Mouse (Mus musculus) heart, postnatal 0 days (tissue): Measurements from ENCODE around the gene Sox30. TPM values are rescaled to one million over a fixed set of nuclear protein-coding genes. Genes with fewer than 3 reads are reported as not detected.

Source experiments
- ATAC-seq: fragments of 200-750 bp; cut with Nextera tagmentation; 2 replicates; pipeline ENCODE4 v1.8.0; 2017; ENCODE audit warnings: low read depth, moderate number of reproducible peaks, moderate library complexity; ENCODE audit not compliant: insufficient read depth
- DNase-seq: peaks from one replicate; pipeline ENCODE4 v3.0.0-alpha.2; 2016; ENCODE audit warnings: low spot score
- H3K27ac ChIP-seq: fragments of 300-500 bp; sonication (generic); 2 replicates; pipeline ENCODE4 v1.5.1; 2014; ENCODE audit warnings: low read depth, mild to moderate bottlenecking
- H3K27me3 ChIP-seq: fragments of 300-500 bp; sonication (generic); 2 replicates; pipeline ENCODE4 v1.6.1; 2014; ENCODE audit warnings: low read length, mixed read lengths; ENCODE audit not compliant: control insufficient read depth, insufficient read depth
- H3K36me3 ChIP-seq: fragments of 300-500 bp; sonication (generic); replicated peaks from 2 replicates; pipeline ENCODE4 v1.6.1; 2014; ENCODE audit warnings: low read length, mixed read lengths; ENCODE audit not compliant: control insufficient read depth, insufficient read depth
- H3K4me1 ChIP-seq: fragments of 300-500 bp; sonication (generic); 2 replicates; pipeline ENCODE4 v1.6.1; 2014; ENCODE audit warnings: antibody characterized with exemption; ENCODE audit not compliant: control insufficient read depth, insufficient read depth
- H3K4me2 ChIP-seq: fragments of 300-500 bp; sonication (generic); 2 replicates; pipeline ENCODE4 v1.6.1; 2014; ENCODE audit warnings: low read depth, mild to moderate bottlenecking, low read length, moderate library complexity
- H3K4me3 ChIP-seq: fragments of 300-500 bp; sonication (generic); 2 replicates; pipeline ENCODE4 v1.5.1; 2014; ENCODE audit warnings: low read depth, low read length
- H3K9ac ChIP-seq: fragments of 300-500 bp; sonication (generic); replicated peaks from 2 replicates; pipeline ENCODE4 v1.6.1; 2014; ENCODE audit warnings: low read depth, low read length, mixed read lengths
- H3K9me3 ChIP-seq: fragments of 300-500 bp; sonication (generic); replicated peaks from 2 replicates; pipeline ENCODE4 v1.6.1; 2016; ENCODE audit warnings: low read length; ENCODE audit not compliant: control insufficient read depth
- CTCF ChIP-seq: IDR thresholded peaks from 2 replicates; pipeline ENCODE4 v1.5.1; 2016; ENCODE audit warnings: antibody characterized with exemption, control low read depth, low read depth
- EP300 ChIP-seq: IDR thresholded peaks from 2 replicates; pipeline ENCODE4 v1.6.1; 2016; ENCODE audit warnings: antibody characterized with exemption, low read depth
- WGBS: fragments of 180-500 bp; shearing (Covaris S2); extraction: QIAGEN DNeasy Blood & Tissue Kit; methylation state at CpG from one replicate; pipeline ENCODE4 v1.1.7; 2014; 5-methylcytosine and 5-hydroxymethylcytosine counted together
- polyA plus RNA-seq: library from polyadenylated mRNA; unstranded; fragments of >200 nt; fragmentation: Nextera tagmentation; extraction: Ambion mirVana; gene quantifications from 2 replicates; pipeline ENCODE4 v1.2.1, GENCODE M21; 2015
- total RNA-seq: library from RNA; depleted of rRNA; stranded (reverse); fragments of >200 nt; gene quantifications from 2 replicates; pipeline ENCODE4 v1.2.3, GENCODE M21; 2014; ENCODE audit warnings: low replicate concordance; rRNA removed

The Sox30 gene
- total RNA-seq (1.3 TPM in 1 of 2 replicates, not detected in the other), polyA plus RNA-seq (0.10 and 0.22 TPM in 2 replicates)

DNA sequence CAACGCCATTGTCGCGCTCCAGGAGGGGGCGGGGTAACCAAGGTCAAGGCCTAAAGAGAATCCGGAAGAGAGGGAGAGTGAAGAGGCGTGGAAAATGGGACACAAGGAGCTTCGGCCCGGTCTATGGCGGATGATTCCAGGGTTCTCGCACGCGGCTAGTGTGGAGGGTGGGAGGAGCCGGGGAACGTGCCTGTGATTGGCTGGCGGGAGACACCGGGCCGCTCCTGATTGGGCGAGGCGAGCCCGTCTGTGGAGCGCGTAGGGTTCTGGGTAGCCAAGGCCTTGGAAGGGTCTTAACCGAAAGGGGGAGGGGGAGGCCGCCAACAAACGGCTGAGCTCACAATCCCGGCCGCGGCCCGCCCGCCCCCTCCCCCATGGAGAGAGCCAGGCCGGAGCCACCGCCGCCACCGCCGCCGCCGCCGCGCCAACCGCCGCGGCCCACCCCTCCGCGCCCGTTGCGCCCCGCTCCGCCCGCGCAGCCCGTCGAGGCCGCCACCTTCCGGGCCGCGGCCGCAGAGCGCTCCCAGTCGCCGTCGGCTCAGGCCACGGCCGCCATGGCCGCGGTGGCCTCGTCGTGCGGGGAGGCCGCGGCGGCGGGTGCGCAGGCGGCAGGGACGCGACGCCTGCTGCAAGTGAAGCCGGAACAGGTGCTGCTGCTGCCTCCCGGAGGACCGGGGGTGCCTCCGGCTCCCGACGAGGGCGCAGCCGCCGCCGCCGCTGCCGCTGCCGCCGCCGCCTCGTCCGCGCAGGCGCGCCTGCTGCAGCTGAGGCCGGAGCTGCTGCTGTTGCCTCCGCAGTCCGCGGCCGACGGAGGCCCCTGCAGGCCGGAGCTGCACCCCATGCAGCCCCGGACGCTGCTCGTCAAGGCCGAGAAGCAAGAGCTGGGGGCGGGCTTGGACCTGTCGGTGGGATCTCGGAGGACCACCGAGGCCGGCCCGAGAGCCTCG lies at the start of gene Sox30:
Gene Sox30, plus strand, starts transcription at position 365 of the 947 bp plus-strand sequence.
- Histone ChIP-seq H3K4me2 (peak within 1 kb of the TSS; percentile 91), H3K27ac (peak within 1 kb of the TSS; percentile 70), H3K36me3 (no peaks in the 10 kb centered on the region), H3K9me3 (peaks cover 3% of the 10 kb centered on the region; the same call in 1 of the 2 replicates), H3K27me3 (no peaks in the 10 kb centered on the region), H3K4me3 (peak within 1 kb of the TSS; percentile 66), H3K9ac (peak within 1 kb of the TSS; percentile 93), H3K4me1 (no peaks in the 10 kb centered on the region)
- peak; percentile 51 for DNase-seq
- WGBS = 20% methylated on average over 48 of the region's 115 CpGs
- peak; percentile 92 for ATAC-seq
- no peak for TF ChIP-seq CTCF

DNA sequence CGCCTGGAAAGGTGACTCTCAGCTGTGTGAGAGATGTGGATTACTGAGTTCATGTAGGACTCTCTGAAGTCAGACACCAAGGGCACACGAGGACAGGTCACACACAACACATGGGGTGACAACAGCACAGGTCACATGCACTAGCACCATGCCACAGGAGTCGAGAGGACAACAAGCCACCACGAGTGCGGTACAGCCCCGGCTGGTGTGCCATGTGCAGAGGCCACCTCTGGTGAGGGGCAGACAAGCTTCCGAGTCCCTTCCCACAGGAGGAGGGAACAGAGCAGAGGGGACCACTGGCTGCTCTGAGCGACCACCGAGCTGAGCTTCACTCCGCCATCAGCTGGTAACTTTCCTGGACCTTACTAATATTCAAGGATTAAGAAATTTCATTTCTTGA lies 47.3 kb upstream of the Sox30 start:
- no peak overlapping the region for H3K4me2 ChIP-seq
- DNase-seq (no peak), ATAC-seq (peak; percentile 58)
- peaks cover 70% of the 10 kb centered on the region for H3K36me3 ChIP-seq
- H3K27ac ChIP-seq = no peak overlapping the region
- H3K27me3 ChIP-seq = no peaks in the 10 kb centered on the region
- no peaks in the 10 kb centered on the region for H3K9me3 ChIP-seq
- no peaks in the 10 kb centered on the region for H3K4me1 ChIP-seq
- no peak overlapping the region for H3K9ac ChIP-seq
- no peak for TF ChIP-seq CTCF
- H3K4me3 ChIP-seq = no peak overlapping the region
- 80% methylated on average over 10 of the region's 10 CpGs for WGBS

DNA sequence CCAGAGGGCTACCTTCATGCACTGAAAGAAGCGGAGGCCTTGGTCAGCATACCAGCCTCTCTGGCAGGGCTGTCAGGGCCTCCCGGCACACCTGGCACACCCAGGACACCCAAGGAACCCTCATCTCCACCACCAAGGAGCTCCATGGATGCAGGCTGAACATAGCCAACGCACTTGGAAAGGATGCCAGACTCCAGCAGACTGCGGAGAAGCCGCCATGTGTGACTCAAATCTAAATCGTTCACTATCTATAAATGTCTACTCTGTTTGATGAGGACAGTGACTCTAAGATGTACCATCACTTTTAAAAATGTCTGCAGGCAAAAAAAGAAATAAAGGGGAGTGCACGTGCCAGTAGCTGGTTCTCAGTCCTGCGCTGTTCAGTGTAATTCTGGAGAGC lies 42.6 kb upstream of the Sox30 start:
- WGBS = 91% methylated on average over 8 of the region's 8 CpGs
- H3K4me2 ChIP-seq = no peak overlapping the region
- H3K36me3 ChIP-seq = peaks cover 50% of the 10 kb centered on the region
- H3K9ac ChIP-seq = no peak overlapping the region
- H3K9me3 ChIP-seq = no peaks in the 10 kb centered on the region
- H3K27ac ChIP-seq = no peak overlapping the region
- H3K4me1 ChIP-seq = no peaks in the 10 kb centered on the region
- H3K27me3 ChIP-seq = no peaks in the 10 kb centered on the region
- no peak for ATAC-seq
- DNase-seq = no peak
- H3K4me3 ChIP-seq = no peak overlapping the region
- TF ChIP-seq CTCF (no peak), EP300 (no peak)

DNA sequence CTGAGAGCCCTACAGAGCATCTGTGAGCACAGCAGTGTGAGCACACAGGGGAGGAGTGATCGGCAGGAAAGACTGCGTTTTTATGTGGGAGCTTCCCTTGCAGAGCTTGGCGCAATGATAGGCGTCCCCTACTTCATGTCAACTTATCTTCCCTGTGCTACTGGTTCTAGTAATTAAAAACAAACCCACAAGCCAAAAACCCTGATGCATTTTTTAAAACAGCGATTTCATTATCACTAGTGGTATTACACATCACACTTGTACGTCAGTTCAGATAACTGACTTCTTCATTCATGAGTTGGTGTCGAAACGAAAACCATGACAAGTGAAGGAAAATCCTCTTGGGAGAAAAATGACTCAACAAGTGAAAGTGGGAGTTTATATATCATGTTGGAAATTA lies 41.2 kb upstream of the Sox30 start:
- DNase-seq = no peak
- H3K9me3 ChIP-seq = no peaks in the 10 kb centered on the region
- WGBS = 70% methylated on average over 8 of the region's 8 CpGs
- H3K4me3 ChIP-seq = no peak overlapping the region
- H3K4me2 ChIP-seq = no peak overlapping the region
- no peak; the same call in 1 of the 2 replicates for ATAC-seq
- H3K27me3 ChIP-seq = no peaks in the 10 kb centered on the region
- peaks cover 4% of the 10 kb centered on the region; the same call in 1 of the 2 replicates for H3K4me1 ChIP-seq
- TF ChIP-seq EP300 (no peak), CTCF (no peak)
- H3K27ac ChIP-seq = no peak overlapping the region
- no peak overlapping the region for H3K9ac ChIP-seq
- H3K36me3 ChIP-seq = peaks cover 36% of the 10 kb centered on the region

DNA sequence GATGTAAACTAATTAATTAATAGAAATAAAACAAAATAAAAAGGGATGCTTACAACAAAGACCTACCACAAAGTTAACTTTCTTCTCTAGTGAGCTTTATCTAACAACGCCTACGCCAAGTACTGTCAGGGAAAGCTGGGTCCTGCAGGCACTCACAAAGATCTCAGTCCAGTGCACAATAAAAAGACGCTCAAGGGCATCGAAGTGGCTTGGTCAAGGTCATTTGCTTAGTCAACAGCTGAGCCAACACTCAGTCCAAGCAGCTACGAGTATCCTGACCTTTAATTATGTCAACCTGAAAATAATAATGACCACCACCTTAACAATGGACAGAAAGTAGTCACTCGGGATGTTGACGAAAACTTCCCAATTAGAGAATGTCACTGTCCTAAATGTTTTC lies 37.8 kb upstream of the Sox30 start:
- Histone ChIP-seq H3K27me3 (no peaks in the 10 kb centered on the region), H3K4me3 (no peak overlapping the region), H3K4me2 (no peak overlapping the region)

More for the DNA sequence above, 37.8 kb upstream of the Sox30 start:
- WGBS = 82% methylated on average over 7 of the region's 7 CpGs
- ATAC-seq (no peak), DNase-seq (no peak)
- Histone ChIP-seq H3K9ac (no peak overlapping the region), H3K4me1 (peaks cover 4% of the 10 kb centered on the region; the same call in 1 of the 2 replicates), H3K27ac (no peak overlapping the region), H3K36me3 (0 out of 2 replicates have a peak, but pooled peaks cover 3% of the 10 kb centered on the region), H3K9me3 (no peaks in the 10 kb centered on the region)
- no peak for TF ChIP-seq EP300
- TF ChIP-seq CTCF = no peak
